Mouse (Mus musculus): ENCODE measurements around the gene Fastkd5. TPM values are rescaled to one million over a fixed set of nuclear protein-coding genes. Genes with fewer than 3 reads are reported as not detected.
A peak's percentile ranks its signal among the peaks of the same experiment; 100 is the strongest.

Fastkd5 gene
- polyA plus RNA-seq, 1 experiment from 2014 or later = 17.7 TPM

DNA sequence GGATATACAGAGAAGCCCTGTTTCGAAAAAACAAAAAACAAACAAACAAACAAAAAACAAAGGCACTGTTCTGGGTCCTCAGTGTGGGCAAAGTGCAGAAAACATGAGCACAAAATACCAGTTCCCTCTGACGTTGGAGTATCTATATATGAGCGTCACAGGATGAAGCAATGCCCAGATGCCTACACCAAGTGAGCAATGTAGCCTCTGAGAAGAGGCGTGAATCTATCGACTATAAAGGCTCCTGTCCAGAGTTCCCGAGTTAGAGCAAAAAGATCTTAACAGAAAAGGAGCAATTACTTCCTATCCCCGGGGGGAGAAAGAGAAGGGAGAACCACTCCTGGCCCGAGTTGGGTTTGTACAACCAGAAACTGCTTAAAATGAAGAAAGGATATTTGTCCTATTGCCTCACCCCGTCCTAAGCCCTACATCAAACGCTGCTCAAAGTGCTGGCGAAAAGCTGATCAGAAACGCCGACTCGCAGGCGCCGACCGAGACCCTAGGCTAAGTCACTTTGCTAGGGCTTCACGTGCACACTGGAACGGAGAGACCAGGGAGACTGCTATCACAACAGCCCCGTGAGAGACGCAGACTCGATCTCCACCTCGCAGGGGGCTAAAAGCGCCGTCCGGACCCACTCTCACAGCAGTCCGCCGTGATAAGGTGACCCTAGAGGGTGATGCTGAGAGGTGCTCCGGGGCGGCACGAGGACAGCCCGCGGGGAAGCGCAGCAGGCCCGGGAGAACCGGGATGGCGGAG, 568 bp downstream of the Fastkd5 start:
- Histone ChIP-seq H3K36me3 (peaks cover 39% of the 10 kb centered on the region), H3K27me3 (ENCODE audit: insufficient read depth, poor library complexity, severe bottlenecking) (peaks cover 28% of the 10 kb centered on the region), H3K27ac (peak overlapping the region; percentile 93), H3K9me3 (no peaks in the 10 kb centered on the region), H3K4me3 (peak overlapping the region; percentile 99), H3K4me1 (replicated peaks) (peaks cover 32% of the 10 kb centered on the region)
- WGBS = 2% methylated on average over 37 of the region's 37 CpGs
- DNase-seq (ENCODE audit: low spot score) = no peak

DNA sequence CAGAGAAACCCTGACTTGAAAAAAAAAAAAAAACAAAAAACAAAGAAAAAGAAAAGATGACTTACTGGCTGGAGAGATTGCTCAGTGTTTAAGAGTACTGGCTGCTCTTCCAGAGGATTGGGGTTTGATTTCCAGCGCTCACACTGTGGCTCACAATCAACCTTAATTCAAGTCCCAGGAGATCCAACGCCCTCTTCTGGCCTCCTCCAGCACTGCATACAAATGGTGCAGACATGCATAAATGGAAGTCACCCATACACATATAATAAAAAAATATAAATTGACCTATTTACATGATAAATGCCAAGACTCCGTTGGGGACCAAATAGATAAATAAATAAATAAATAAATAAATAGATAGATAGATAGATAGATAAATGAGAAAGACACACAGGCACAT, 1.4 kb downstream of the Fastkd5 start:
- DNase-seq (ENCODE audit: low spot score) = no peak
- H3K36me3 ChIP-seq = peaks cover 48% of the 10 kb centered on the region

GRCm38 (mm10) chr2:130618972-130619371, 10.9 kb downstream of the Fastkd5 start:
- Histone ChIP-seq H3K4me1 (replicated peaks) (no peaks in the 10 kb centered on the region), H3K9me3 (no peaks in the 10 kb centered on the region), H3K27me3 (ENCODE audit: insufficient read depth, poor library complexity, severe bottlenecking) (no peaks in the 10 kb centered on the region), H3K27ac (no peak overlapping the region), H3K4me3 (no peak overlapping the region), H3K36me3 (peaks cover 84% of the 10 kb centered on the region)
- no peak for DNase-seq (ENCODE audit: low spot score)
- WGBS = 95% methylated on average over 7 of the region's 7 CpGs

More for the DNA sequence above, 1.4 kb downstream of the Fastkd5 start:
- H3K27me3 ChIP-seq (ENCODE audit: insufficient read depth, poor library complexity, severe bottlenecking) = peaks cover 20% of the 10 kb centered on the region
- peaks cover 23% of the 10 kb centered on the region for H3K4me1 ChIP-seq (replicated peaks)
- no peak overlapping the region for H3K27ac ChIP-seq
- 55% methylated on average over 3 of the region's 3 CpGs for WGBS
- peak overlapping the region; percentile 99 for H3K4me3 ChIP-seq
- no peaks in the 10 kb centered on the region for H3K9me3 ChIP-seq

DNA sequence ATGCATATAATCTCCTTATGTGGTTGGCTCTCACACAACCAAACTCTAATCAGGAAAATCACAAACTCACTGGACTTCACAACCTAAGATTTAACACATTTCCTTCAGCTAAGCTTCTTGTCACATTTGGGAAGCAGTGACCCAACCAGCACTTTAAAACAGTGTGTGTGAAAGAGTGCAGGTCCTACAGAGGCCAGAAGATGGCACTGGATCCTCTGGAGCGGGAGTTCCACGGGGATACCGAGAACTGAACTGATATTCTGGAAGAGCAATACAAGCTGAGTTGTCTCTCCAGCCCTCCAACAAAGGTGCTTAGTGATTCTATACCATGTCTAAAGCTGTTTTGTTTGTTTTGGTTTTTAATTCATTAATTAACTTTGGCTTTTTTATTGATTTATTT, 16.7 kb downstream of the Fastkd5 start:
- H3K36me3 ChIP-seq = peaks cover 72% of the 10 kb centered on the region
- no peak for DNase-seq (ENCODE audit: low spot score)
- WGBS = 67% methylated on average over 3 of the region's 3 CpGs
- no peaks in the 10 kb centered on the region for H3K9me3 ChIP-seq
- H3K27me3 ChIP-seq (ENCODE audit: insufficient read depth, poor library complexity, severe bottlenecking) = no peaks in the 10 kb centered on the region
- no peaks in the 10 kb centered on the region for H3K4me1 ChIP-seq (replicated peaks)
- no peak overlapping the region for H3K4me3 ChIP-seq
- no peak overlapping the region for H3K27ac ChIP-seq

- Histone ChIP-seq H3K27ac (no peak overlapping the region), H3K4me3 (no peak overlapping the region), H3K27me3 (ENCODE audit: insufficient read depth, poor library complexity, severe bottlenecking) (no peaks in the 10 kb centered on the region), H3K4me1 (replicated peaks) (no peaks in the 10 kb centered on the region), H3K9me3 (no peaks in the 10 kb centered on the region), H3K36me3 (peaks cover 81% of the 10 kb centered on the region)
- DNase-seq (ENCODE audit: low spot score) = no peak
- WGBS = 79% methylated on average over 4 of the region's 4 CpGs
Observed at GRCm38 (mm10) chr2:130602195-130602594, 27.6 kb downstream of the Fastkd5 start.

GRCm38 (mm10) chr2:130598399-130598798, 31.4 kb downstream of the Fastkd5 start:
- no peak overlapping the region for H3K27ac ChIP-seq
- H3K9me3 ChIP-seq = no peaks in the 10 kb centered on the region
- H3K27me3 ChIP-seq (ENCODE audit: insufficient read depth, poor library complexity, severe bottlenecking) = no peaks in the 10 kb centered on the region
- peaks cover 95% of the 10 kb centered on the region for H3K36me3 ChIP-seq
- WGBS = 72% methylated on average over 3 of the region's 3 CpGs
- H3K4me1 ChIP-seq (replicated peaks) = no peaks in the 10 kb centered on the region
- H3K4me3 ChIP-seq = no peak overlapping the region
- DNase-seq (ENCODE audit: low spot score) = no peak

DNA sequence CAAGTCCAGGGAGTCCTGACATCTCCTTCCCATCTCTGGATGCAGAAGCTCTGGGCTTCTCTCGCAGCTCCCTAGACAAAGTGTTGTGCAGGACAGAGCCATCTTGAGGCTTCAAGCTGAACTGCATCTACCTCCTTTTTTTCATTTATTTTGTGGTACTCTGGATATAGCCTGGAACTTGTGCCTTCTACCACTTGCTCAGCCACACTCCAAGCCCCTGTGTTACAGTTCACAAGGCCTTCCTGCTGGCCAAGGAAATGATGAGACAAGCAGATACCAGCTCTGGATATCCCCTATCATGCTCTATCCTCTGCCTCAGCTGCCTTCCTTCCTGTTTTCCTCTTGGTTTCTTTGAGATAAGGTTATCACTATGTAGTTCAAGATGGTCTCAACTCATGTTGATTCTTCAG, 32.2 kb downstream of the Fastkd5 start:
- Histone ChIP-seq H3K36me3 (peaks cover 94% of the 10 kb centered on the region), H3K4me3 (no peak overlapping the region), H3K4me1 (replicated peaks) (no peaks in the 10 kb centered on the region), H3K27ac (no peak overlapping the region), H3K9me3 (no peaks in the 10 kb centered on the region), H3K27me3 (ENCODE audit: insufficient read depth, poor library complexity, severe bottlenecking) (no peaks in the 10 kb centered on the region)
- WGBS = 29% methylated on average over 1 of the region's 1 CpGs
- no peak for DNase-seq (ENCODE audit: low spot score)

DNA sequence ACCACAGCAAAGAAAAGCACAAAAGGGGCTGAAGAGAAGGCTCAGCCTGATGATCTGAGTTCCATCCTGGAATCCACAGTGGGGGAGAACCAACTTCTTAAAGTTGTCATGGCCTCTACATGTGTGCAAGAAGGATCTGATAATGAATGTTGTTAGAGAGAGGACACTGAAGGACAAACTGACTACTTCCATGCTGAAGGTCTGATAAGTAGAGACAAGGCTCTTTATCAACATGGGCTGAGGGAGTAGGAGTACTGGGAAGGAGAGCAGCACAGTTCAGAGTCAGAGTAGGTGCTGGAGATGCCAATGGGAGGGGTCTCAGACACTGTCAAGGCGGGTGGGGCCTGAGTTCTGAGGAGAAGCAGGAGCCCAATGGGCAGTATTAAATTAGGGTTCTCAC, 34.2 kb downstream of the Fastkd5 start:
- no peaks in the 10 kb centered on the region for H3K27me3 ChIP-seq (ENCODE audit: insufficient read depth, poor library complexity, severe bottlenecking)
- H3K36me3 ChIP-seq = peaks cover 94% of the 10 kb centered on the region
- WGBS = 86% methylated on average over 1 of the region's 1 CpGs
- H3K27ac ChIP-seq = no peak overlapping the region
- no peaks in the 10 kb centered on the region for H3K4me1 ChIP-seq (replicated peaks)
- no peaks in the 10 kb centered on the region for H3K9me3 ChIP-seq
- DNase-seq (ENCODE audit: low spot score) = no peak
- H3K4me3 ChIP-seq = no peak overlapping the region

DNA sequence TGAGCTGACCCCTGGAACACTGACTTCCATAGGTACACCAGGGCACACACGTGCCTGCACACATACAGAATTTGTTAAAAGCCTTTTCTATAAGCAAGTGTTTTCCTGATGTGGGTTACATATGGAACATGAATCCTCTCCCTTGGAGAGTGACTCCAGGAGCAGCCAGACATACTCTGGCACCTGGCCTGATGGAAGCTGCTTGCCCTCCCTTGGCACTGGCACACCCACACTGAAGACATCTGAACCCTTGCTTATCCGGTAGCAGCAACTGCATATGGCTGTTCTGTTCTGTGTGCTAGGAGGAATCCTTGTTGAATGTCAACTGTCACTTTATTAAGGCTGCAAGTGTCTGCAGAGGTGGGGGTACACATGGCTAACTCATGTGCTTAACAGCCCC, 38.8 kb downstream of the Fastkd5 start:
- H3K4me1 ChIP-seq (replicated peaks) = peaks cover 6% of the 10 kb centered on the region
- no peak for DNase-seq (ENCODE audit: low spot score)
- peaks cover 58% of the 10 kb centered on the region for H3K36me3 ChIP-seq
- no peaks in the 10 kb centered on the region for H3K9me3 ChIP-seq
- no peak overlapping the region for H3K4me3 ChIP-seq
- no peaks in the 10 kb centered on the region for H3K27me3 ChIP-seq (ENCODE audit: insufficient read depth, poor library complexity, severe bottlenecking)
- WGBS = 90% methylated on average over 2 of the region's 2 CpGs
- H3K27ac ChIP-seq = no peak overlapping the region

- 96% methylated on average over 2 of the region's 2 CpGs for WGBS
- no peak for DNase-seq (ENCODE audit: low spot score)
- H3K27me3 ChIP-seq (ENCODE audit: insufficient read depth, poor library complexity, severe bottlenecking) = no peaks in the 10 kb centered on the region
- no peak overlapping the region for H3K4me3 ChIP-seq
- H3K4me1 ChIP-seq (replicated peaks) = peaks cover 6% of the 10 kb centered on the region
- H3K9me3 ChIP-seq = no peaks in the 10 kb centered on the region
- peaks cover 45% of the 10 kb centered on the region for H3K36me3 ChIP-seq
- no peak overlapping the region for H3K27ac ChIP-seq
Observed at GRCm38 (mm10) chr2:130589761-130590160, 40.1 kb downstream of the Fastkd5 start.

GRCm38 (mm10) chr2:130589157-130589556, 40.7 kb downstream of the Fastkd5 start:
- Histone ChIP-seq H3K9me3 (no peaks in the 10 kb centered on the region), H3K4me3 (no peak overlapping the region), H3K36me3 (peaks cover 41% of the 10 kb centered on the region), H3K27ac (no peak overlapping the region), H3K4me1 (replicated peaks) (peaks cover 6% of the 10 kb centered on the region), H3K27me3 (ENCODE audit: insufficient read depth, poor library complexity, severe bottlenecking) (peaks cover 4% of the 10 kb centered on the region)
- no peak for DNase-seq (ENCODE audit: low spot score)
- 60% methylated on average over 4 of the region's 4 CpGs for WGBS

DNA sequence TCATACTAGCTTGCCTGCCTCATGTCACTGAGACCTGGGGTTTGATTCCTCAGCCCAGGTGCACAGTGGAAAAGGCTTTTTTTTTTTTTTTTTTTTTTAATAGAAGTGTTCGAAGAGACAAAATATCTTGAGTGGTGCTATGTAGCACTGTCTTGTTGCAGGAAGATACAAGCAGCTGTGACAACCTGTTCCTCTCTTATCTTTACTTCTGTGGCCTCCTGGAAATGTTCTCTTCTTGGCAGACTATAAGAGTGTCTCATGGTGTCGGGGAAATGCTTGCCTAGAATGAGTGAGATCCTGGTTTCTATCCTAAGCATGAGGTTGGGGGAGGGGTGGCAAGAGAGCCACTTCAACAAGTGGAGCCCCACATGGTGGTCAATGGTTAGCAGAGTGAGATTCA, 41.5 kb downstream of the Fastkd5 start:
- Histone ChIP-seq H3K4me1 (replicated peaks) (peaks cover 6% of the 10 kb centered on the region), H3K27me3 (ENCODE audit: insufficient read depth, poor library complexity, severe bottlenecking) (peaks cover 12% of the 10 kb centered on the region), H3K27ac (no peak overlapping the region), H3K36me3 (peaks cover 34% of the 10 kb centered on the region), H3K9me3 (no peaks in the 10 kb centered on the region), H3K4me3 (no peak overlapping the region)
- 83% methylated on average over 2 of the region's 2 CpGs for WGBS
- DNase-seq (ENCODE audit: low spot score) = no peak

DNA sequence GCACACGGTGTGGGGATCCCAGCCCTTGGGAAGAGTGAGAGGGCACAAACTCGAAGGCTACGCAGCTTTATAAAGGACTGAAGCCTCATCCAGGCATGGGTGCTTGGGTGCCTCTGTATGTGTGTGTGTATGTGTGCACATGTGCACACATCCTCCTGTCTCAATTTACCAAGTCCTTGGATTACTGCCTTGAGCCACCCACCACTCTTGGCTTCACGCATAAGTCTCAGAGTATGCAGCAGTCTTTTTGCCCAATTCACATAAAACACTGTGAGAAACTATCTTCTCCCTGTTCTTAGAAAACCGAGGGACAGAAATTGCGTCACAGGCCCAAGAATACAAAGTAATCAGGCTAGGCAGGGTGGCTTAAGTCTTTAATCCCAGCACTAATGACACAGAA, 43.8 kb downstream of the Fastkd5 start:
- Histone ChIP-seq H3K4me1 (replicated peaks) (peaks cover 13% of the 10 kb centered on the region), H3K27ac (no peak overlapping the region), H3K36me3 (peaks cover 13% of the 10 kb centered on the region), H3K4me3 (no peak overlapping the region), H3K9me3 (no peaks in the 10 kb centered on the region), H3K27me3 (ENCODE audit: insufficient read depth, poor library complexity, severe bottlenecking) (peaks cover 36% of the 10 kb centered on the region)
- 94% methylated on average over 6 of the region's 6 CpGs for WGBS
- DNase-seq (ENCODE audit: low spot score) = no peak
